Mouse (Mus musculus) liver, postnatal 0 days (tissue): ENCODE measurements around the gene Shisa5. TPM values are rescaled to one million over a fixed set of nuclear protein-coding genes. Genes with fewer than 3 reads are reported as not detected.

Experiments used
- ATAC-seq: fragments of 200-750 bp; cut with Nextera tagmentation; 2 replicates; pipeline ENCODE4 v1.8.0; 2017; ENCODE audit warnings: mild to moderate bottlenecking, moderate library complexity
- DNase-seq: peaks from one replicate; pipeline ENCODE4 v3.0.0-alpha.2; 2016
- H3K27ac ChIP-seq: fragments of 300-500 bp; sonication (generic); 2 replicates; pipeline ENCODE4 v1.5.1; 2014; ENCODE audit warnings: antibody characterized with exemption, moderate library complexity, mild to moderate bottlenecking, low read depth
- H3K27me3 ChIP-seq: fragments of 300-500 bp; sonication (generic); 2 replicates; pipeline ENCODE4 v1.6.1; 2014; ENCODE audit warnings: low read length, control low read depth, mixed read lengths; ENCODE audit not compliant: insufficient read depth
- H3K36me3 ChIP-seq: fragments of 300-500 bp; sonication (generic); replicated peaks from 2 replicates; pipeline ENCODE4 v1.6.1; 2014; ENCODE audit warnings: mild to moderate bottlenecking, control low read depth, low read length, moderate library complexity, mixed read lengths; ENCODE audit not compliant: insufficient read depth
- H3K4me1 ChIP-seq: fragments of 300-500 bp; sonication (generic); 2 replicates; pipeline ENCODE4 v1.6.1; 2014; ENCODE audit warnings: antibody characterized with exemption, mild to moderate bottlenecking, control low read depth; ENCODE audit not compliant: insufficient read depth
- H3K4me2 ChIP-seq: fragments of 300-500 bp; sonication (generic); 2 replicates; pipeline ENCODE4 v1.6.1; 2014; ENCODE audit warnings: low read depth, mild to moderate bottlenecking, low read length, moderate library complexity, mixed read lengths
- H3K4me3 ChIP-seq: fragments of 300-500 bp; sonication (generic); 2 replicates; pipeline ENCODE4 v1.5.1; 2014; ENCODE audit warnings: low read depth, low read length
- H3K9ac ChIP-seq: fragments of 300-500 bp; sonication (generic); replicated peaks from 2 replicates; pipeline ENCODE4 v1.6.1; 2014; ENCODE audit warnings: mild to moderate bottlenecking, moderate library complexity
- H3K9me3 ChIP-seq: fragments of 300-500 bp; sonication (generic); 2 replicates; pipeline ENCODE4 v1.6.1; 2016; ENCODE audit warnings: mild to moderate bottlenecking, control low read depth, low read length, mixed read lengths
- CTCF ChIP-seq: sonication (generic); IDR thresholded peaks from 2 replicates; pipeline ENCODE4 v1.5.1; 2016; ENCODE audit warnings: antibody characterized with exemption, low read depth
- EP300 ChIP-seq: IDR thresholded peaks from 2 replicates; pipeline ENCODE4 v1.6.1; 2016; ENCODE audit warnings: antibody characterized with exemption, low read depth, mild to moderate bottlenecking
- WGBS: fragments of 180-500 bp; shearing (Covaris S2); extraction: QIAGEN DNeasy Blood & Tissue Kit; methylation state at CpG from one replicate; pipeline ENCODE4 v1.1.7; 2014; ENCODE audit not compliant: insufficient replicate concordance; 5-methylcytosine and 5-hydroxymethylcytosine counted together
- polyA plus RNA-seq: library from polyadenylated mRNA; unstranded; fragments of >200 nt; fragmentation: Nextera tagmentation; extraction: Ambion mirVana; gene quantifications from 2 replicates; pipeline ENCODE4 v1.2.1, GENCODE M21; 2015

Gene Shisa5
- polyA plus RNA-seq, 1 experiment from 2014 or later = 35.0 TPM

DNA sequence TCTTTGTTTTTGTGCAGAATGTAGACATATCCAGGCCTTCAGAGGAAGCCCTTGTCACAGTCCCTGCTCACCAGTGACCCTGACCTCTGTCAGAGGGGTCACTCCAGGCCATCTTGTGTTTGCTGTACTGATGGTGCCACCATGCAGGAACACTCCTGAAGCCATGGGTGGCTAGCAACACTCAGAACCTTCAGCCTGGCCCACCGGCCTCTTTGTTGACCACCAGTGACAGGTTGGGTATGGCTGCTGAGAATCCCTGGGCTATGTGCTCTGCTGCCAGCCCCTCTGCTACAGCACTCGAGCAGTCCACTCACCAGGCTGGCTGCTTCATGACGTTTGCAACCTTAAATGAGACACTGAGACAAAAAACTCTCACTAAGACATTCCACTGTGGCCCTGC, 8.1 kb upstream of the Shisa5 start:
- Histone ChIP-seq H3K36me3 (0 out of 2 replicates have a peak, but pooled peaks cover 3% of the 10 kb centered on the region), H3K4me2 (no peak overlapping the region), H3K9ac (no peak overlapping the region), H3K27ac (no peak overlapping the region), H3K27me3 (no peaks in the 10 kb centered on the region), H3K4me1 (no peaks in the 10 kb centered on the region), H3K4me3 (no peak overlapping the region), H3K9me3 (no peaks in the 10 kb centered on the region)
- ATAC-seq (no peak), DNase-seq (no peak)
- no peak for TF ChIP-seq EP300
- no peak for TF ChIP-seq CTCF
- 58% methylated on average over 3 of the region's 3 CpGs for WGBS

DNA sequence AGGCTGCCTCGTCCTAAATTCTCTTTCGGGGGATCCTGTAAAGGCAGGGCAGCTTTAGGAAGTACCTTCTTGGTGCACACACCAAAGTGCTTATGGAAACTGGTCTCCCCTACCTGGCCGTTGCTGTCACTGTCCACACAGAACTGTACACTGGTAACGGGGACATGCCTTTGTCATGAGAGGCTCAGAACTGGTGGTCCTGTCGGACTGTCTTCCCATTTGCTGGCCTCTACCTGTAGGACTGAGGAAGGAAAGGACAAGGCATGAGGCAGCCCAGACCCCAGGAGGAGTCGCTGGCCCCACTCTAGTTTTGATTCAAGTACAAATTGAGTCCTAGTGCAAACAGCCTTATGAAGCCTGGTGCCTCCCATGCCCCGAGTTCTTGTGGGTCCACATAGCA, 7.4 kb upstream of the Shisa5 start:
- 0 out of 2 replicates have a peak, but pooled peaks cover 3% of the 10 kb centered on the region for H3K36me3 ChIP-seq
- no peaks in the 10 kb centered on the region for H3K27me3 ChIP-seq
- H3K4me1 ChIP-seq = no peaks in the 10 kb centered on the region
- H3K27ac ChIP-seq = no peak overlapping the region
- no peaks in the 10 kb centered on the region for H3K9me3 ChIP-seq
- H3K4me2 ChIP-seq = no peak overlapping the region
- H3K4me3 ChIP-seq = no peak overlapping the region
- no peak overlapping the region for H3K9ac ChIP-seq
- DNase-seq = no peak
- WGBS = 82% methylated on average over 7 of the region's 7 CpGs
- ATAC-seq = no peak
- TF ChIP-seq CTCF (no peak), EP300 (no peak)

DNA sequence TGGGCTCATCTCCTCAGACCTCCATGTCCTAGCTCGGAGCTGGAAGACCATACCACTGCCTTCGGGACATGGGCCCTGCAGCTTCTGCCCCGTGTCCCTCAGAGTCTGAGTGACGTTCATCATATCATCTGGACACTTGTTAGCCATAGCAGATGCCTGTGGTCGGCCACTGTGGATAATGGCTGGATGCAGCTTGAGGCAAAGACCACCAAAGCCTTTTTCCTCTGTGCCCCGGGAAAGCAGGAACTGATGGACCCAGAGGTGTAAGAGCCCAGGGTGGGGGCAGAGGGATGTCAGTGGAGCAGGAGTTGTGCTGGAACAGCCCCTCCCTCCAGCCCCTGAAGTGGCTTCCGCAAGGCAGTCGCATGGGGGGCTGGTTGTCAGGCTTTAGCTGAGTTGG, 6.7 kb upstream of the Shisa5 start:
- H3K9ac ChIP-seq = no peak overlapping the region
- H3K4me2 ChIP-seq = no peak overlapping the region
- no peaks in the 10 kb centered on the region for H3K9me3 ChIP-seq
- ATAC-seq (no peak), DNase-seq (no peak)
- H3K36me3 ChIP-seq = 0 out of 2 replicates have a peak, but pooled peaks cover 3% of the 10 kb centered on the region
- WGBS = 82% methylated on average over 8 of the region's 8 CpGs
- no peak for TF ChIP-seq EP300
- TF ChIP-seq CTCF = no peak
- no peaks in the 10 kb centered on the region for H3K4me1 ChIP-seq
- H3K27ac ChIP-seq = no peak overlapping the region
- no peak overlapping the region for H3K4me3 ChIP-seq
- no peaks in the 10 kb centered on the region for H3K27me3 ChIP-seq

DNA sequence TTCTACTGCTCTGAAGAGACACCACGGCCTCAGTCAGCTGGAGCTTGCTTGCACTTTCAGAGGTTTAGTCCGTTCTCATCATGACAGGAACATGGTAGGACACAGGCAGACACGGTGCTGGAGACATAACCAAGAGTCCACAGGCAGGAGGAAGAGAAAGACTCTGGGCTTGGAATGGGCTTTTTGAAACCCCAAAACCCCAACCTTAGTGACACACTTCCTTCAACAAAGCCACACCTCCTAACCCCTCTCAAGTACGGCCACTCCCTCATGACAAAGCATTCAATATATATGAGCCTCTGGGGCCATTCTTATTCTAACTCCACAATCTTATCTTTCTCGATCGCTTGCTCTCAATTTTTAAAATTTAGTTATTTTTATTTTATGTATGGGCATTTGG, 5.9 kb upstream of the Shisa5 start:
- Histone ChIP-seq H3K9ac (no peak overlapping the region), H3K36me3 (0 out of 2 replicates have a peak, but pooled peaks cover 3% of the 10 kb centered on the region), H3K9me3 (no peaks in the 10 kb centered on the region), H3K27ac (no peak overlapping the region), H3K4me3 (no peak overlapping the region), H3K4me2 (no peak overlapping the region), H3K4me1 (no peaks in the 10 kb centered on the region), H3K27me3 (no peaks in the 10 kb centered on the region)
- no peak for DNase-seq
- no peak for ATAC-seq
- TF ChIP-seq CTCF = no peak
- TF ChIP-seq EP300 = no peak
- WGBS = 54% methylated on average over 6 of the region's 6 CpGs

DNA sequence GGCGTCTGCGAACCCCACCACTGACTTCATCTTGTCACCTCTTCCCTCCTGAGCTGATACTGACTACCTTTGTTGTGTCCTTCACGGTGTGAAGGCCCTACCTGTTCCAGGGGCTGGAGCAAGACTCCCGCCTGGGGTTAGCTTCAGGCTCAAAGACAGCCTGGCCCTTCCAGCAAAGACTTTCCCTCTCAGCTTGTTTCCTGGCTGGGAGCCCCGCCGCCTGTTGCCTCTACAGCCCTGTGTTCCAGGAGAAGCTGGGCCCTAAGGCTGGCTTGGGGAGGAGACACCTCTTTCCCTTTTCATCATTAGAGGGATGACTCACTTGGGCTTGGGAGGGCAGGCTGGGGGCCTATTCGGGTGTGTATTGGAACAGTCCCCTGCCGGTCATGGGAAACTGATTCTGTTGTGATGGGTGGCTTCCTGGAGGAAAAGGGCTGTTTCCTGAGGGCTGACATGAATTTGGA, 568 bp downstream of the Shisa5 start:
- peak overlapping the region; percentile 83 for H3K27ac ChIP-seq
- WGBS = 18% methylated on average over 8 of the region's 8 CpGs
- DNase-seq = peak; percentile 27

DNA sequence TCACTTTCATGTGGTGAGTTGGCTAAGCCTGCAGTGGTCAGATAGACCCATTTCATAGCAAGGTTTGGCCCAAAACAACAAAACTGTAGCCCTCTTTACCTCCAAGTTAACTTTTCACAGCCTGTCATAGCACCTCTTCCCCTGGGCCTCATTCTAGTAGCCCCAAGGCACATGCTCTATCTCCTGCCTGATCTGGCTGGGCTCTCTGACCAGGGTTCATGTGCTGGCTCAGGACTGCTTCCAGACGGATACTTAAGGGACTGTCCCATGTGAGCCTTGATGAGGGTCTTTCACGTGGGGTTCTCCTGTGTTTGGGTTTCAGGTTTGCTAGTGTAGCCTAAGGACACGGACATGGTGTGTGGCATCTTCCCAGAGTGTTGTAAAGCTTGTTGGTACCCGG, 1.3 kb downstream of the Shisa5 start:
- no peak for TF ChIP-seq EP300
- TF ChIP-seq CTCF = no peak

More for the DNA sequence above, 568 bp downstream of the Shisa5 start:
- ATAC-seq = peak; percentile 75
- TF ChIP-seq EP300 = no peak
- no peak for TF ChIP-seq CTCF
- Histone ChIP-seq H3K27me3 (no peaks in the 10 kb centered on the region), H3K9ac (peak overlapping the region; percentile 61), H3K4me2 (peak overlapping the region; percentile 69), H3K4me1 (peaks cover 24% of the 10 kb centered on the region), H3K36me3 (no peaks in the 10 kb centered on the region), H3K9me3 (no peaks in the 10 kb centered on the region), H3K4me3 (peak overlapping the region; percentile 52)

DNA sequence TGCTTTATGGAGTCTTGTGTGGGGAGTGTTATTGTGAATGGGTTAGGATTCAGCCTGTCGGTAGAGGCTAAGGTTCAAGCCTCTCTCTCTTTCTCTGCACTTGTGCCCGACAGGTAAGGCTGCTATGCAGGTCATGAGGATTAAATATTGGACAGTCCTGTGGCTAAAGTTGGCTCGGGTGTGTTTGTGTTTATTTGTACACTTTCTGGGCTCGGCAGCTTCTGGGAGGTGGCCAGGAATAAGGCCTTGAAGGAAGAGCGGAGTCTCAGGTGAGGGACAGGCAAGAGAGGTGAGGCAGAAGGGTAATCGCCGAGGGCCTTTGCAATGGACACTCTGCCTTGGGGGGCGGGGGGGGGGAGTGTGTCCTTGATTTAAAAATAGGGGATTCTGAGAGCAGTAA, 1.9 kb downstream of the Shisa5 start:
- Histone ChIP-seq H3K4me1 (peaks cover 24% of the 10 kb centered on the region), H3K36me3 (no peaks in the 10 kb centered on the region), H3K27ac (no peak overlapping the region), H3K4me3 (no peak overlapping the region), H3K27me3 (no peaks in the 10 kb centered on the region), H3K9ac (peak overlapping the region; percentile 21; the same call in 1 of the 2 replicates), H3K9me3 (no peaks in the 10 kb centered on the region), H3K4me2 (peak overlapping the region; percentile 69)
- no peak for DNase-seq
- 71% methylated on average over 7 of the region's 8 CpGs for WGBS
- TF ChIP-seq CTCF (no peak), EP300 (no peak)
- ATAC-seq = no peak

More for the DNA sequence above, 1.3 kb downstream of the Shisa5 start:
- H3K4me3 ChIP-seq = peak overlapping the region; percentile 52; the same call in 1 of the 2 replicates
- H3K4me1 ChIP-seq = peaks cover 24% of the 10 kb centered on the region
- H3K36me3 ChIP-seq = no peaks in the 10 kb centered on the region
- WGBS = 74% methylated on average over 4 of the region's 4 CpGs
- H3K27me3 ChIP-seq = no peaks in the 10 kb centered on the region
- H3K9me3 ChIP-seq = no peaks in the 10 kb centered on the region
- ATAC-seq (no peak), DNase-seq (no peak)
- peak overlapping the region; percentile 69 for H3K4me2 ChIP-seq
- H3K9ac ChIP-seq = peak overlapping the region; percentile 61; the same call in 1 of the 2 replicates
- no peak overlapping the region for H3K27ac ChIP-seq
